Mouse (Mus musculus) retina, postnatal 7 days (tissue): ENCODE measurements around the gene Ifrd2.

Experiments
- DNase-seq: peaks from one replicate; pipeline ENCODE4 v3.0.0-alpha.2; 2012; ENCODE audit warnings: low read depth, low spot score

Ifrd2 gene

DNA sequence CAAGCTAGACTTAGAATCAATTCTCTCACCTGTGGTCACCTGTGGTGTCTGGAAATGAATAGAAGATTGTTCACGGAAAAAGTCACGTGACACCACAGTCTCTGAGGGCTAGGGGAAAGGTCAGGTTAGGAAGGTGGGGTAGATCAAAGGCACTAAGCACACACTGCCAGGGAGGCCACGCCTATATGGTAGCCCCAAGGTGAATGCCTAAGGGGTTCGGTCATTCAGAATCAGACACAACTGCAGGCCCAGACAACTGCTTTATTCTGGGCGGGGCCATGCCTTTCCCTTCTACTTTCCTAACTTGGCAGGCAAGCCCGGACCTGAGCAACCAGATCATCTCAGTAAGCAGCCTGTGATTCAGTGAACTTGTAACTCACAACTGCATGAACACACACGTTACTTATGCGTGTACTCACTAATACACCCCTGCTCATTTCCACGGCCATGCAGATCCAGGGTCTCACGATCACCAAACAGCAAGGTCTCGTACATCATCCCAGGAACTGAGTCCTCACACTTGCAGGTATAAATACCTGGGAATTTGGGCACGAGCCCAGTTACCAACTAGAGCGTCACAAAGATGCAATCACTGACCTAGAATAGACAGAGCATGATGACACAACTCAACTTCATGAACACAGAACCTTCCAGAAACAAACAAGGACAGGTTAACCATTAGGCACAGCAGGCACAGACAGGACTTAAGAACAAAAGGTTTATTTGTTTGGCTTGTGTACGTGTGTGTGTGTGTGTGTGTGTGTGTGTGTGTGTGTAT lies 11.7 kb upstream of the Ifrd2 start:
- no peak for DNase-seq

DNA sequence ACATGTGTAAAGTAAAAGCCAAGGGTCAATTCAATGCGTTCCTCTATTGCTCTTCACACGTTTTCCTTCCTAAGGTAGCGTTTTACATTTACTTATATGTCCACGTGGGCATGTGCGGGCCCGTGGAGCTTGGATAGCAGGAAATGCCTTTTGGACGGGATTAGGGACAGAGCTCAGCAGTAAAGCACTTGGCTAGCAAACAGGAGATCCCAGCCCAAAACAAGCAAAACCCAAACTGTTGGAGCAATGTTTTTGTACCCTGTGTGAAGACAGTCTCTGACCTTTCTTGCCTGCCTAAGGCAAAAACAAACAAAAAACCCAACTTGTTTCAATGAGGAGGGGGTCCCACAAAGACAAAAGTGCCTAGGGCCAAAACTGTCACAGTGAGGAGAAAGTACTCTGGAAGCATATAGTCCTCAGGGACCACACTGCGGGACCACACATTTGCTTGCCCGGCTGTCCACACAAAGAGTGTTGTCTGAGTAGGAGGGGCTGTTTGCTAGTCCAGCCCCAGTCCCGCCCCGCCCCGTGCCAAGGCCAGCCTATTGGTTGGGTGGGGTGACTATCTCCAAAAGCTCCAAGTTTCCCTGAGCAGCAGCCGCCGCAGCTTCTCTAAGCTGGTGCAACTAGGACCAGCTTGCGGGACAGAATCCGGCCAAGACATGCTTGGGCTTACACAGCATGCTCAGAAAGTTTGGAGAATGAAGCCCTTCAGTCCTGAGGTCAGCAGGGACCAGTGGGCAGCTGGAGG lies 10.9 kb upstream of the Ifrd2 start, which contains the start of gene Hyal1:
TSS of gene Hyal1 (plus strand) at position 571 of the 751 bp plus-strand sequence.
- no peak for DNase-seq

DNA sequence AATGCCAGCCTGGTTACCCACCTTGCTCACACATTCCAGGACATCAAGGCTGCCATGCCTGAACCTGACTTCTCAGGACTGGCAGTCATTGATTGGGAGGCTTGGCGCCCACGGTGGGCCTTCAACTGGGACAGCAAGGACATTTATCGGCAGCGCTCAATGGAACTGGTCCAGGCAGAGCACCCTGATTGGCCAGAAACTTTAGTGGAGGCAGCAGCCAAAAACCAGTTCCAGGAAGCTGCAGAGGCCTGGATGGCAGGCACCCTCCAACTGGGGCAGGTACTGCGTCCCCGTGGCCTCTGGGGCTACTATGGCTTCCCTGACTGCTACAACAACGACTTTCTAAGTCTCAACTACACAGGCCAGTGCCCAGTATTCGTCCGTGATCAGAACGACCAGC lies 9.6 kb upstream of the Ifrd2 start:
- no peak for DNase-seq

DNA sequence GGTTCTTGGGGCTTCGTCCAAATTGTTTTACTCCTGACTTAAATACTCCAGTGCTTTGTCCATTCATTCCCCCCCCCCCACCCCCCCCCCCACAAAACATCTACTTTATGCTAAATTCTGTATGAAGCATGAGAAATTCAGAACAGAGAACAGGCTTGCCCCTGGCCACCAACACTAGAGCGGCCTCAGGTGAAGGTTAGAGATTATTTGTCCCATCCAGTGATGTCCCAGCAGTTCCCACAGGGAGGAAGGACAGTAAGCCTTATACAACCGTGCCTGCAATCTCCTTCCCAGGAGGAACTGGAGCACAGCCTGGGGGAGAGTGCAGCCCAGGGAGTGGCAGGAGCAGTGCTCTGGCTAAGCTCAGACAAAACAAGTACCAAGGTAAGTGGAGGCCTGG lies 8.9 kb upstream of the Ifrd2 start, which contains the start of gene Naa80:
TSS of gene Naa80 (plus strand) at position 301 of the 400 bp plus-strand sequence.
- DNase-seq = no peak

DNA sequence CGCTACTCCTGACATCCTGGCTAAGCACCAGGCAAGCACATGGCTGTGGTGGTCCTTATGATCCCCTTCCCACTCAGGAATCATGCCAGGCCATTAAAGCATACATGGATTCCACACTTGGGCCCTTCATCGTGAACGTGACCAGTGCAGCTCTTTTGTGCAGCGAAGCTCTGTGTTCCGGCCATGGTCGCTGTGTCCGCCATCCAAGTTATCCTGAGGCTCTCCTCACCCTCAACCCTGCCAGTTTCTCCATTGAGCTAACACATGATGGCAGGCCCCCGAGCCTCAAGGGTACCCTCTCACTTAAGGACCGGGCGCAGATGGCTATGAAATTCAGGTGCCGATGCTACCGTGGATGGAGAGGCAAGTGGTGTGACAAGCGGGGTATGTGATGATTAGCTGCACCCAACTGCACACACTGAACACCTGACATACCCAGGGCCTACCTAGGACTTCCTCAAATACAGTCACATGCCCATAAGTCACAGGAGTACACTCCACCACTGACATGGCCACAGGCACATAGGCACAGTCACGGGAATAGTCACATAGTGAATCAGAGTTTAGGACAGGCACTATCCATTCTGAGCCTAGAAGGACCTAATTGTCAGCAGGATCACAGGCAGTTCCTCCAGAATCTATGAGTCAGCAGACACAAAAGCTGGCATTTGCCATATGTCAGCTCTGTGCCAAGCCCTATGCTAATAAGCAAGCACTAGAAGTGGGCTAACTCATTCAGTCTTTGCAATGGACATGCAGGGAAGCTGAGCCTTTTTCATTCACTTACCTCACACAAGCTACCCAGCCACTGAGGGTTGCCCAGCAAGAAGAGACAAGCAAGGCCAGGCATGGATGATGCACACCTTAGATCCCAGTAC lies 8.2 kb upstream of the Ifrd2 start:
- DNase-seq = no peak

DNA sequence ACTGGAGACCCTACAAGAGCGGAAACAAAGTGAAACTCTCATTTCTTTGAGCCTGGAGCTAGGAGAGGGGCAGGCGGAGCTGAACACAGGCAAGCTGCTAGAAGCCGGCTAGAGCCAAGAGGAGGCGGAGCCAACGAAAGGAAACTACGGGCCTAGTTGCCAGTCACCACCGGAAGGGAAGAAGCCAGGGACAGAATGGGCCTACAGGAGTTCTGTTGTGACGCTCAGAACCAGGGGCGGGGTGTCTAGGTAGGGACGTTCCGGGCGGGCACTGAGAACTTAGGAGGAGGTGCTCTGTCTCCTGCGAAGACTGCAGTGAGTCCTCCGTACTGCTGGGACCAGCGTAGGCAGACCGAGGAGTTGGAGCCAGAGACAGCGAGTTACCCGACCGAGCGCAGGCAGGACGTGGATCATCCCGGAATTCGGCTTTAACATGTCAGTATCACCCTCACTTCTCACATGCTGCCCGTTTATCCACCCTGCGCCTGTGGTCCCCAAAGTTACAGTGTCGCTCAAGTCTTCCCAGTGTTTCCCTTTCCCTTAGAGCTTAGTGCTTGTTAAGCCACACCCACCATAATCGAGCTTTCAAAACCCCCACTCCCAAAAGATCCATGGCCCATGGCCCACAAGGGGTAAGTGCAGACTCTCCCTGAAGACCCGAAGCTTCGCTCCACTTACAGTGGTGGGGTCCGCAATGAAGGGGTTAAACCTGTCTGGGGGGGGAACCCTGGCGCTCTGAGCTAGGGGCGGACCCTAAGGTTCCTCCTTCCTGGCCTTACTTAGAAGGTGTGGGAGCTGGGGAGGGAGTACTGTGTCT lies 6.7 kb upstream of the Ifrd2 start, which contains the start of gene Hyal3:
TSS of gene Hyal3 (plus strand) at position 318 of the 817 bp plus-strand sequence.
- no peak for DNase-seq

DNA sequence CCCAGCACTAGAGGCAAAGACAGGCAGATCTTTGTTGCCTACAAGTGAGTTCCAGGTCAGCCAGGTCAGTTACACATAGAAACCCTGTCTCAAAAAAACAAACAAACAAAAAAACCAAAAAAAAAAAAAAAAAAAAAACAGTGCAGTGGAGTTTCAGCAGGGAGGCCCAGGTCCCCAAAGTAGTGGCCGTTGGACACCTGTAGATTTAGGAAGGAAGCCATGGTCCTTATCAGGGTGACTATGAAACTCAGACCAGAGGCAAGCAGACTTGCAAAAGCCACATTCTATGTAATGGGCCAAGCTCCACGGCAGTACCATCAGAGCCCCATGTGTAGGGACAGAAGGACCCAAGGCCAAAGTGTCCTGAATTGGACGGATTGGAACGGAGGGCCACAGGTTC lies 5.9 kb upstream of the Ifrd2 start:
- no peak for DNase-seq

DNA sequence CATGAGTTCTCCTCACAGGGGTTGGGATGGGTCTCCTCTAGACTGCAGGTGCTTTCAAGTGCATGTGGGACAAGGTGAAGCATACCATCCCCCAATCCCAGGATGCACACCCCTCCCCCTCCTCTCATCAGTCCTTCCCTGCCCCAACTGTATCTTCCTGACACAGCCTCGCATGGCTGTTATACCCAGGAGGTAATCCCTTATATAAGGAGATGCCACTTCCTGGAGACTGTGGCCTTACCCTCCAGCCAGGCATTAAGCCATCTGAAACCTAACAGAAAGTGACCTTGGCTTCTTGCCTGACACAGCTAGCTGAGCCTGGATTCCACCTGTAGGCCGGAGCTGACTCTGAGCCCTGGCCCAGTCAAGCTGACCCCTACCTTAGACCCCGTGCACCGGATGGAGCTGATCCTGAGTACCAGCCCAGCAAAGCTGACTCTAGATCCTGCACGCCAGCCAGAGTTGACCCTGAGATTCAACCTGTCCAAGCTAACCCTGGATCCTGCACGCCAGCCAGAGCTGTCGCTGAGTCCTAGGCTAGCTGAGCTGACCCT lies 4.9 kb upstream of the Ifrd2 start:
- no peak for DNase-seq

DNA sequence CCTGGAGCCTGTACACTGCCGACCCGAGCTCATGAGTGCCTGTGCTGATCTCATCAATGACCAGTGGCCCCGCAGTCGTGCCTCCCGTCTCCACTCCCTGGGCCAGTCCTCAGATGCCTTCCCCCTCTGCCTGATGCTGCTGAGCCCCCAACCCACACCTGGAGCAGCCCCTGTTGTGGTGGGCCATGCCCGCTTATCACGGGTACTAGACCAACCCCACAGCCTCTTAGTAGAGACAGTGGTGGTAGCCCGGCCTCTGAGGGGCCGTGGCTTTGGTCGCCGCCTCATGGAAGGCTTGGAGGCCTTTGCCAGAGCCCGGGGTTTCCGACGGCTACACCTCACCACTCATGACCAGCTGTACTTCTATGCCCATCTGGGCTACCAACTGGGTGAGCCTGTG lies 4.3 kb upstream of the Ifrd2 start:
- DNase-seq = no peak

DNA sequence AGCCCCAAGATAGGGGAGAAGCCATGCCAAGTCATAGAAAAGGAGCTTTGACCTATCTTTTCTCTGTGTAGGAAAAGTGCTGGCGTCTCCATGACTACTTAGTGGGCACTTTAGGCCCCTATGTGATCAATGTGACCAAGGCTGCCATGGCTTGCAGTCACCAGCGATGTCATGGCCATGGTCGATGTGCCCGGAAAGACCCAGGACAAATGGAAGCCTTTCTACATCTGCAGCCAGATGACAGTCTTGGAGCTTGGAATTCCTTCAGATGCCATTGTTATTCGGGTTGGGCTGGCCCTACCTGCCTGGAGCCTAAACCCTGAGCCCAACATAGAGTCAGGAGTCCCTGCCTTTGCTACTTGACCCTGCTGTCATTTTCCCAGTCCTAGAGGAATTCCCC lies 938 bp upstream of the Ifrd2 start:
- no peak for DNase-seq

DNA sequence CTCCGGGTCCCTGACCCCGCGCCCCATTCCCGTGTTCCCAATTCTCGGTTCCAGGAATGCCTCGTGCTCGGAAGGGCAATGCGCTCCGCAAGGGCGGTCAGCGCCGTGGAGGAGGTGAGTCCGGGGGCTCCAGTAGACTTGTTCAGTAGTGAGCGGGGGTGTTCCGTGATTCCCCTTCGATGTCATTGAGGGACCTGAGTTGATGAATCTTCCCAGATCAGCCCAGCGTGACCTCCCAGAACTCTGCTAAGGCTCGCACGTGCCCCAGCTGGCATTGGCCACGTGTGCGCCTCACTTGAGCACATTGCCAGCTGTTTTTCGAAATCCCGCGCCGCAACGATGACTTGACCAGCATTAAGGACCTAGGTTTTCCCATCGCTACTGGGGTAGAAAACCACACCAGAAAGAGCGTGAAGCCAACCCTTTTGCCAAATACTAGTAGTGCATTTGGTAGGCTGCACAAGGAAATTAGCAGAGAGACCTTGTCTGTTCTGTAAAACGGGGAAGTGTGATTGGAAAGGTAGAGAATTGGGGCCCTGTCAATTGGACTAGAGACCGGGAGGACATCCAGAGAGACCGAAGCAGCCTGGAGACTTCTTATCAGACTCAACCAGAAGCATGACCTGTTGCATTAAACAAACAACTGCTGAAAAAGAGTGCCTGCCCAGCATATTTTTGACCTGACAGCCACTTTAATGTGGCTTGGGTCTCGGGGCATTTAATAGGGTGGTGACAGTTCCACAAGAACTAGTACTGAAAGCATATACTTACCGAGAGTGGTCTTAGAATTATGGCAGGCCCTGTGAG lies 594 bp downstream of the Ifrd2 start:
- DNase-seq = no peak

DNA sequence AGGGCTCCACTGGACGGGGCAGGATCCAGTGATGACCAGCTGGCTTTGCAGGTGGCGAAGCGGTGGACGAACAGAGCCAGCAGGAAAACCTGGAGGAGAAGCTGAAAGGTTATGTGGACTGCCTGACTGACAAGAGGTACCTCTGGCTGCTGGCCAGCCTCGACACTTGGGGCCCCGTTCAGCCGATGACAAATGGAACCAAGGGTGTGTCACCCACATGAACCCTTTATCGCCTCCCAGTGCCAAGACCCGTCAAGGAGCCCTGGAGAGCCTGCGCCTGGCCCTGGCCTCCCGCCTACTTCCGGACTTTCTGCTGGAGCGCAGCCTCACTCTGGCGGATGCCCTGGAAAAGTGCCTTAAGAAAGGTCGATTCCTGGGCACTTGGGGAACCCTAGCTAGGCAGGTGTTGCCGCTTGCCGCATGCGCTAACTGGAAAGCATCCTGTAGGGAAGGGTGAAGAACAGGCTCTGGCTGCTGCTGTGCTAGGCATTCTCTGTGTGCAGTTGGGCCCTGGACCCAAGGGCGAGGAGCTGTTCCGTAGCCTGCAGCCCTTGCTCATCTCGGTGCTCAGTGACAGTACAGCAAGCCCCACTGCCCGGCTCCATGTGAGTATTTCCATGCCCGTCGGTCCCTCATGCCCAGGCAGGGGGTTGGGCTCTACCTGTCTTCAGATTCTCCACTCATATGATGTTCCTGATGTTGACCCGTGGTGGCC lies 2.8 kb downstream of the Ifrd2 start:
- DNase-seq = no peak

DNA sequence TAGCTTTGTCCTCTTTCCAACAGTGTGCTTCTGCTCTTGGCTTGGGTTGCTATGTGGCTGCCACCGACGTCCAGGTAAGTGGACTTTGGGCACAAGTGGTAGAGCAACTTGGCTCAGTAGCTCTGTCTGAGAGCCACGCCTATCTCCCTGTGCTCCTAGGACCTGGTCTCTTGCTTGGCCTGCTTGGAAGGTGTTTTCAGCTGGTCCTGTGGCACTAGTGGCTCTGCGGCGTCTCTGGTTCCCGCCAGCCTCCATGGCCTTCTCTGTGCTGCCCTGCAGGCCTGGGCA lies 3.3 kb downstream of the Ifrd2 start:
- DNase-seq = no peak

DNA sequence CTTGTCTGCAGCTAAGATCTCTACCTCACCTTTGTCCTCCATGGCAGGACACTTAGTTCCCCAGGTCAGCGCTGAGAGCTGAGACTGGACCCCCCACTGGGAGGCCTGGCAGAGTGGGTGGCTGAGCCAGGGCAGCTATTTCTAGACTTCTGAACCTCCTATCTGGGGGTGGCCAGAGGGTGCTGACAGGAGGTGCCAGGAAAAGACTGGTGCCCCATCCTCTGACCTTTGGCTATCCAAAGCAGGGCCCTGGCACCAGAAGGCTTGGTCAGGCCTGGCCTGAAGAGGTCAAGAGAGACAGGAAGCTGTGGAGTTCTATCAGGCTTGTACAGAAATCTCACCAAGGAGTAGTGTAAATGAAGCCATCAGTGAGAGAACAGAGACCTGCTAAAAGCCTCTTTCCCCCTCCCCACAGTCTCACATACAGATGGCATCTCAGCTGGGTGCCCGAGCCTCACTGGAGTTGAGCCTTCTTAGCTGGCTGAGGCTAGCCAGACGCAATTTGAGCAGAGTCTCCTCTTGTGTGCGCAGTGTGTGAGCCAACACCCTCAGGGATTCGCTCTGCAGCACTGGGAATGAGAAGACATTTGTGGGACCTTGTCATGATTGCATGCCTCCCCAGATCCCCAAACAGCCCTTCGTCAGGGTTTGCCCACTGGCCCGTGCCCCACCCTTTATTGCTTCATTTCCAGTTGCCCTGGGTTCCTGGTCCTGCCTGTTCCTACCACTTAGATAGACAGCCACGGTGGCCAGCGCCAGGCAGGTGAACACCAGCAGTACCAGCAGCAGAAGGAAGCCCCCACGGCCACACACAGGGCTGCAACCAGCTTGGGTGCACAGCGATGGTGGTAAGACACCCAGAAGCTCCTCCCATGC lies 5.9 kb downstream of the Ifrd2 start:
- DNase-seq = no peak

DNA sequence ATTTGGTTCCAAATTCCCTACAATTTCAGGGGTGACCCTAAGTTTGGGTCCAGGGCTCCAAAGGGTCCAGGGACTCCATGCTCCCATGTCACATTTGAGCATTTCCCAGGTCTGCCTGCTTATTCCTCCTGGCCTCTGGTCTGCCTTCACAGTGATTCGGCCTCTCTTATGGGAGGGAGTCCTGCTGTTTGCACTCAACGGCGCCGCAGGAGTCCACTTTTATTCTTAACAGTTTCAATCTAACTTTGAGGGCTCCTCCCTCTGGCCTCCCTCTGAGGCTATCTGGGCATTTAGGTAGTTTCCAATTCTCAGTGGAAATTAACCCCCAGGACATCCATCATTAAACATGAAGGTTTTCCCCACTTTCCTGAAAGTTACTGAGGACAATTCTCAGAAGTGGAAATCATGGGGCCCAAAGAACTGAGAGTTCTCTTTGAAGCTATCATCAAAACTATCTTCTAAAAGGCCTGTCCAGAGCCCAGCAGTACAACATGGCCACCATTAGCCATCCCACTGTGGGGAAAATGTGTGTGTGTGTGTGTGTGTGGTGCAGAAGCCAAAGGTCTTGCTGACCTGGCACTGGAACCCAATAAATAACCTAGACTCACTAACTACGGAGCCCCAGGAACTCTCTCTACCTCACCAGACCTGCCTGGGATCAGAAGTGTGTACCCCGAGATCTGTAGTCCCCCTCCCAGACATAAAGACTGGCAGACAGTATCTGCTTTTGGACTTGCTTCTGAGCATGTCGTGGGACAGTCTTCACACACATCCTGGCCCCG lies 7.0 kb downstream of the Ifrd2 start:
- DNase-seq = no peak

DNA sequence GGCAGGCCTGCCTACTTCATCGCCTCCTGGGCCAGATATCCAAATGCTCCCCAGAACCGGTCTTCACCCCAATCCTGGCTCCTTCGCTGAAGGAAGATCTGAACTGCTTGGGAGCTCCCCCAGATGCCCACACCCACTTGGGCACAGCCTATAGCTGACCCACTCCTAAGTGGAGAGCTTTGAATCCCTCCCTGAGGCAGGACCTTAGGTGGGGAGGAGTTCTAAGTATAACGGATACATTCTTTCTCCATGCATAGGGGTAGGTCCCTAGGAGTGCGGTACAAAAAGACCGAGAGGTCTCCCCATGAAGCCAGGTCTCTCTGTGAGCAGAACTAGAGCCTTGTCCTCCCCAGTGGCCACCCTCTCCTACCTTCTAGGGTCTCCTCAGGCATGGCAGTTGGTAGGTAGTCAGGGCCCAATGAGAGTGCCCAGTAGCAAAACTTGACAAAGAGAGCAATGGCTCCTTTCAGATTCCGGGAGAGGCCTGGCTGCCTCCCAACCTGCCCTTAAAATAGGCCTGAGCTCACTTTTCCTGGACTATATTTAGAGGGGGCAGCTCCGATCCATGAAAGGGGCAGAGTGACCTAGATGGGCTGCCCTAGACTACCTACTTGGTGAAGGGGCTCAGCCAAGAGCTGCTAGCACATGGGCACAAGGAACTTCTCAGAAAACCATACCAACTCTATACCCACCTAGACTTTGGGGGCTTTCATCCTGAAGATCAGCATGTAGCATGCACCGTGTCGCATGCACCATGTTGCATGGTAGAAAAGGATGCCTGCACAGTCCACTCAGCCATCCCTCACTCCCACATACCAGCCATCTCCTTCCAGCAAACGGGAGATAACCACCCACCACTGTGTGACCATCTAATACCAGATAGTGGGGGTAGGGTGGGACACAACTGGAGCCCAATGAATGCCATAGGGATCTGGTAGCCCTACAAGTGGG lies 9.5 kb downstream of the Ifrd2 start:
- DNase-seq = no peak

DNA sequence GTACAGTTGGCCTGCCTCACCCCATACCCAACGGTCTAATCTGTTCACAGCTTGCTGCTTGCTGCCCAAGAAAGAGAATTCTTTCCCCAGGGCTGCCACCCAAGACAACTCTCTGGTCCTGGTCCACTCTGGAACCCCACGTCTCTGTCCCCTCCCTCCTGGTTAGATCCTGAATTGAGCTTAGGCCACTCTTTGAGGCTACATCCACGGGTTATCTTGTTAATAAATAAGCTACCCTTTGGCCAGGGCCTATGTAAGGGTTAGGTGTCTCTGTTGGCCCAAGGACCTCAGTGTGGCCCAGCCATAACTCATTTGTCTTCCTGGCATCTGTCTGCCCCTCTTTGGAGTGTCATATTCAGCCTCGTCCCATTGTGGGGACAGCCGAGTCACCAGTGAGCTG lies 10.9 kb downstream of the Ifrd2 start:
- DNase-seq = no peak
